Mouse (Mus musculus) E14TG2a.4 (cell line): ENCODE data around the gene Gm11172.

Experiments
- H3K27me3 ChIP-seq: 2 replicates; pipeline ENCODE4 v1.6.1; 2014; ENCODE audit warnings: low read length, control low read depth; ENCODE audit not compliant: insufficient read depth
- H3K36me3 ChIP-seq: 2 replicates; pipeline ENCODE4 v1.6.1; 2014; ENCODE audit warnings: low read length, control low read depth; ENCODE audit not compliant: insufficient read depth
- H3K4me1 ChIP-seq: replicated peaks from 2 replicates; pipeline ENCODE4 v1.6.1; 2014; ENCODE audit warnings: low read depth, low read length, control low read depth
- H3K4me3 ChIP-seq: replicated peaks from 2 replicates; pipeline ENCODE4 v1.5.1; 2014; ENCODE audit warnings: mild to moderate bottlenecking, low read length
- H3K9me3 ChIP-seq: 2 replicates; pipeline ENCODE4 v1.6.1; 2014; ENCODE audit warnings: low read length, control low read depth
- CTCF ChIP-seq: conservative IDR thresholded peaks from 2 replicates; pipeline ENCODE4 v1.5.1; 2014; ENCODE audit warnings: low read length
- NANOG ChIP-seq: IDR thresholded peaks from 2 replicates; pipeline ENCODE4 v1.6.1; 2014; ENCODE audit warnings: borderline replicate concordance, low read length, mixed read lengths
- POU5F1 ChIP-seq: IDR thresholded peaks from 2 replicates; pipeline ENCODE4 v1.6.1; 2014; ENCODE audit warnings: low read length, borderline replicate concordance

Gene Gm11172

GRCm38 (mm10) chr16:10771769-10772510 is 40.8 kb upstream of the Gm11172 start:
- no peak for TF ChIP-seq NANOG
- no peak for TF ChIP-seq POU5F1
- no peak for TF ChIP-seq CTCF
- no peaks in the 10 kb centered on the region for H3K36me3 ChIP-seq
- no peaks in the 10 kb centered on the region for H3K9me3 ChIP-seq
- peaks cover 46% of the 10 kb centered on the region for H3K27me3 ChIP-seq
- peaks cover 8% of the 10 kb centered on the region; the same call in 1 of the 2 replicates for H3K4me1 ChIP-seq
- no peak overlapping the region for H3K4me3 ChIP-seq

DNA sequence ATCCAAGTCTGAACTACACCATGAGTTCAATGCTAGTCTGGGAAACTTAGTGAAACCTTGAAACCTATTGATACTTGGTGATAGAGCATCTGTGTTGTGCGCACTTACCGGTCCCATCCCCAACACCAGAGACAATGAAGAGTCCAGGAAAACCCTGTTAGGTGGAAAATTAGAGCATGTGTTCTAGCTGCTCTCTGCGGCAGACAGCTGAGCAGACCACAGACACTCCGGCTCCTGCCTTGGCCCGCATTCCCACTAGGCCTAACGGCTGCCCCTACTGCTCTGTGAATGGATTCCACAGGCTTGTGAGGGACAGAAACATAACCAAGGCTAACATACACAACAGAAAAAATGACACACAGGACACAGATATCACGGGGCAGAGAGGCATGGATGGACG is 39.2 kb upstream of the Gm11172 start:
- Histone ChIP-seq H3K27me3 (peaks cover 45% of the 10 kb centered on the region), H3K36me3 (no peaks in the 10 kb centered on the region), H3K9me3 (no peaks in the 10 kb centered on the region), H3K4me1 (peaks cover 4% of the 10 kb centered on the region; the same call in 1 of the 2 replicates), H3K4me3 (no peak overlapping the region)
- TF ChIP-seq NANOG (no peak), CTCF (no peak), POU5F1 (no peak)

GRCm38 (mm10) chr16:10774726-10775125 is 38.0 kb upstream of the Gm11172 start:
- TF ChIP-seq NANOG: no peak
- TF ChIP-seq POU5F1: no peak
- no peak for TF ChIP-seq CTCF
- Histone ChIP-seq H3K36me3 (no peaks in the 10 kb centered on the region), H3K4me1 (no peaks in the 10 kb centered on the region), H3K27me3 (peaks cover 35% of the 10 kb centered on the region), H3K4me3 (no peak overlapping the region), H3K9me3 (no peaks in the 10 kb centered on the region)

GRCm38 (mm10) chr16:10776322-10776721 is 36.4 kb upstream of the Gm11172 start:
- H3K4me3 ChIP-seq: no peak overlapping the region
- no peaks in the 10 kb centered on the region for H3K36me3 ChIP-seq
- no peak for TF ChIP-seq NANOG
- no peak for TF ChIP-seq CTCF
- no peak for TF ChIP-seq POU5F1
- peaks cover 40% of the 10 kb centered on the region for H3K27me3 ChIP-seq
- no peaks in the 10 kb centered on the region for H3K4me1 ChIP-seq
- H3K9me3 ChIP-seq: no peaks in the 10 kb centered on the region

DNA sequence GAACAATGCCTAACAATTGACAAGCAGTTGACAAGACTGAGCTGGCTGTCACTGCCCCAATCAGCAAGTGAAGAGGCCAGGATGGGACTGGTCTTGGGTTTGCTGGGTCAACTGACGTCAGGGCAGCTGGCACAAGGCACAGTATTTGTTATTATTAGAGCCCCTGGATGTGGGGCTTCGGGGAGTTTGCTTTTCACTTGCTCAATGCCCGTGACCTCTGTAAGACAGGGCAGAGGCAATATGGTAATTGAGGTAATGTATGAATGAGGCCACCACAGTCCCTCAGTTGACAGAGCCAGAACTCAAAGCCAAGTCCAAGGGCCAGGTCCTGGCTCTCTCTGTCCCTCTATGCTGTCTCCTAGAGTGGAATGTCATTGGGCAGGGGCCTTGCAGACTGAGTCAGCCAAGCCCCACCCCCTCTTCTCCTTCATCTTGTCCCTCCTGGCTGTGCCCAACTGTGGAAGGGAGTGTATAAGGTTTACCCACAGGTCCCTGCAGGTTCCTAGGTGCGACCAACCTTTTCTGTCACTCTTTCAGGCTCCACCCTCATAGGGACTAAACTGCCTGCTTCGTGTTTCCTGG is 35.0 kb upstream of the Gm11172 start:
- H3K36me3 ChIP-seq: peaks cover 2% of the 10 kb centered on the region; the same call in 1 of the 2 replicates
- peaks cover 13% of the 10 kb centered on the region for H3K4me1 ChIP-seq
- peaks cover 50% of the 10 kb centered on the region for H3K27me3 ChIP-seq
- no peak overlapping the region for H3K4me3 ChIP-seq
- H3K9me3 ChIP-seq: no peaks in the 10 kb centered on the region
- TF ChIP-seq CTCF (no peak), NANOG (no peak), POU5F1 (no peak)

DNA sequence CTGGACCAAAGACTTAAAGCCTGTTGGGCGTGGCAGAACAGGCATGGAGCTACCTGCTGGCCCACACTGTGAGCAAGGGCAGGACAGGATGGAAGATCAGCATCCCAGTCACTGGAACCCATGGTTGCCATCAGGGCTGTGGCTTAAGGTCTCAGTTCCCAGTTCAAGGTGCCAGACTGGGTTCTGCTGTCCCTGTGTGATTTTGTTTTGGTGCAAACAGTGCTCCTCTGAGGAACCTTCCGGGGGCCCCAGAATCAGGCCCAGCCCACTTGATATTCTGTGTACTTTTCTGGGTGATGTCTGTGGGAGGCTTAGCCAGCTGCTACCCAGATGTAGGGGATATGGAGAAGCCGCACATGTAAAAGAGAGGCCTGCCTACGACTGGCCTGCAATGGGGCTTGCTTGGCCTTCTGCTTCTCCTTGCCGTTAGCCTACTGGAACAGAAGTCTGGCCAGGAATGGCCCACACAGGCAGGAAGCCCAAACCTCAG is 32.0 kb upstream of the Gm11172 start:
- Histone ChIP-seq H3K36me3 (peaks cover 3% of the 10 kb centered on the region; the same call in 1 of the 2 replicates), H3K9me3 (no peaks in the 10 kb centered on the region), H3K4me1 (peaks cover 28% of the 10 kb centered on the region), H3K27me3 (peaks cover 59% of the 10 kb centered on the region), H3K4me3 (no peak overlapping the region)
- TF ChIP-seq CTCF: no peak

DNA sequence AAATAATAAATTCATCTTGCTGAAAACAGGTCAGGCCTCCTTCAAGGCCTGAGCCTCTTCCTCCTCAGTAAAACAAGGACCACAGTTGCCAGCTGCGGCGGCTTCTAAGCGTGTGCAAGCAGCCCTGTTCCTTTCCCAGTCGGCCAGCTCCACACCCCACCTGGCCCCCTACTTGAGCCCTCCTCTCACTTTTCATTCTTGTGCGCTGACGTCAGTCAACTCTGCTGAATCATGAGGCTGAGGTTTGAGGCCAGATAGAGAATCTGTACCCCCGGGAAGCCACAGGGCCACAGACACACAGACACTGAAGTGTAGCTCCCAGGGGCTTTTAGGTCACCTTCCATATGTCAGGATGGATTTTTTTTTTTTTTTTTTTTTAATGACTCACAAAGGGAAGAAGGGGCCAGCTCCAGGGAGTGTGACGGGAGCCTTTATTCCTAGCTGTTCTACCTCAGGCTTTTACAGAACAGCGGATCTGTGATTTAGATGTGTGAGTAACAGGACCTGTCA is 30.8 kb upstream of the Gm11172 start:
- no peak for TF ChIP-seq POU5F1
- TF ChIP-seq CTCF: no peak
- TF ChIP-seq NANOG: no peak
- Histone ChIP-seq H3K4me1 (peaks cover 40% of the 10 kb centered on the region), H3K4me3 (no peak overlapping the region), H3K27me3 (peaks cover 48% of the 10 kb centered on the region), H3K36me3 (peaks cover 3% of the 10 kb centered on the region; the same call in 1 of the 2 replicates), H3K9me3 (no peaks in the 10 kb centered on the region)

GRCm38 (mm10) chr16:10782377-10783151 is 30.2 kb upstream of the Gm11172 start:
- H3K4me3 ChIP-seq: no peak overlapping the region
- TF ChIP-seq CTCF (no peak), NANOG (no peak), POU5F1 (no peak)
- H3K4me1 ChIP-seq: peaks cover 47% of the 10 kb centered on the region
- H3K9me3 ChIP-seq: no peaks in the 10 kb centered on the region
- H3K27me3 ChIP-seq: peaks cover 43% of the 10 kb centered on the region
- peaks cover 3% of the 10 kb centered on the region; the same call in 1 of the 2 replicates for H3K36me3 ChIP-seq

DNA sequence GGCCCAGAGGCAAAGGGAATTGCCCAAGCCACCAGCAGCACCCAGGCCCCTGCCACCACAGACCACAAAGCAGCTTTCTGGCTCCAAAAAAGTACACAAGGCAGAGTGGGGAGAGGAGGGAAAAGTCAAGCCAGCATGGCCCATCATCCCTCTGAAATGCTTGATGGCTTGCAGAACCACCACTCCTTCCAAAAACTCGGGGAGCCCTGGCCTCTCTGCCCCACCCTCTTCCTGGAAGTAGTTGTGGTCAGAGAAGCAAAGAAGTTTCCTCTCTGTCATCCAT is 29.6 kb upstream of the Gm11172 start:
- H3K9me3 ChIP-seq: no peaks in the 10 kb centered on the region
- H3K4me1 ChIP-seq: peaks cover 52% of the 10 kb centered on the region
- H3K36me3 ChIP-seq: peaks cover 3% of the 10 kb centered on the region; the same call in 1 of the 2 replicates
- no peak overlapping the region for H3K4me3 ChIP-seq
- H3K27me3 ChIP-seq: peaks cover 43% of the 10 kb centered on the region
- TF ChIP-seq CTCF: no peak
- no peak for TF ChIP-seq POU5F1
- no peak for TF ChIP-seq NANOG
